Mouse (Mus musculus) neural tube, embryonic 10.5 days (tissue): ENCODE data around the gene Glis1.
A peak's percentile ranks its signal among the peaks of the same experiment; 100 is the strongest.

Source experiments
- DNase-seq: peaks from one replicate; pipeline ENCODE4 v3.0.0-alpha.2; 2017; ENCODE audit warnings: low spot score; ENCODE audit errors: extremely low spot score

Gene Glis1

GRCm38 (mm10) chr4:107681099-107681849, 246.9 kb downstream of the Glis1 start:
- DNase-seq, result peak; percentile 32

GRCm38 (mm10) chr4:107683006-107683756, 248.8 kb downstream of the Glis1 start:
- DNase-seq, result no peak

- no peak for DNase-seq
Measured at GRCm38 (mm10) chr4:107684130-107684529, 249.7 kb downstream of the Glis1 start, which contains the start of gene Dmrtb1. Gene Dmrtb1 (minus strand): TSS chr4:107684230.
